9 mouse cellular contexts compared by ENCODE assay signal in genomic region chr5:70842192-70843095, GRCm38 (mm10). TPM values are rescaled to one million over a fixed set of nuclear protein-coding genes. Genes with fewer than 3 reads are reported as not detected.
DNase-seq lines count a peak whose midpoint lies in the region; ATAC-seq and TF ChIP-seq lines count a peak whose summit lies in the region.
"Had no signal": no experiment of that assay in that cellular context is flagged by ENCODE, and none has a peak within 500 bp of the region (broad histone marks: within the 10 kb centered on the region; RNA-seq: fewer than 3 reads in every experiment).

Gene Gabrg1 (minus strand): TSS chr5:70842617.

- peak; percentile 90 for ATAC-seq in forebrain, embryonic 12.5 days (ENCODE audit: low FRiP score)
- ATAC-seq in midbrain, embryonic 15.5 days (replicated peaks), result peak; percentile 96

- H3K4me3 ChIP-seq in gastrocnemius, adult 2 months, result peak within 1 kb of the TSS; percentile 19
- peak within 1 kb of the TSS; percentile 43 for H3K4me3 ChIP-seq in forebrain, embryonic 12.5 days (replicated peaks)
- peak within 1 kb of the TSS; percentile 47 for H3K4me3 ChIP-seq in midbrain, embryonic 15.5 days

- no peak for TF ChIP-seq CTCF in gastrocnemius, adult 2 months (IDR thresholded peaks at IDR 0.05)

- H3K4me2 ChIP-seq in forebrain, embryonic 12.5 days, result peak within 1 kb of the TSS; percentile 75
- H3K4me2 ChIP-seq in midbrain, embryonic 15.5 days, result peak within 1 kb of the TSS; percentile 64

- DNase-seq in gastrocnemius, adult 2 months, result no peak
- no peak for DNase-seq in gastrocnemius, postnatal 10 days
- DNase-seq in brain, adult 2 months (ENCODE audit: low read depth, low spot score), result peak; percentile 91
- peak; percentile 56 to 67 for DNase-seq in layer of hippocampus, adult 8-10 months (ENCODE audit: low spot score in 2 of 2)
- no peak for DNase-seq in gastrocnemius, postnatal 4 days (ENCODE audit: low spot score in 2 of 2)
- no peak for DNase-seq in spleen, adult 18-20 months

- H3K9ac ChIP-seq in forebrain, embryonic 12.5 days, result peak within 1 kb of the TSS; percentile 36
- H3K9ac ChIP-seq in midbrain, embryonic 15.5 days, result peak within 1 kb of the TSS; percentile 40

- no peak within 1 kb of the TSS for H3K27ac ChIP-seq in gastrocnemius, adult 2 months
- H3K27ac ChIP-seq in forebrain, embryonic 12.5 days, result peak within 1 kb of the TSS; percentile 56
- H3K27ac ChIP-seq in midbrain, embryonic 15.5 days, result peak within 1 kb of the TSS; percentile 90

- H3K4me1 ChIP-seq in forebrain, embryonic 12.5 days, result peaks cover 7% of the 10 kb centered on the region
- no peaks in the 10 kb centered on the region for H3K4me1 ChIP-seq in midbrain, embryonic 15.5 days

- H3K9me3 ChIP-seq in forebrain, embryonic 12.5 days, result no peaks in the 10 kb centered on the region
- H3K9me3 ChIP-seq in midbrain, embryonic 15.5 days, result no peaks in the 10 kb centered on the region

- intact Hi-C loops in gastrocnemius, adult 2 months (cut with DNase I), result no loop called here

- H3K36me3 ChIP-seq in forebrain, embryonic 12.5 days (replicated peaks), result no peaks in the 10 kb centered on the region
- H3K36me3 ChIP-seq in midbrain, embryonic 15.5 days (replicated peaks), result no peaks in the 10 kb centered on the region

- WGBS in forebrain, embryonic 12.5 days, result 2% methylated on average over 19 of the region's 19 CpGs
- WGBS in midbrain, embryonic 15.5 days, result under 1% methylated on average over 19 of the region's 19 CpGs

- H3K27me3 ChIP-seq in forebrain, embryonic 12.5 days, result no peaks in the 10 kb centered on the region
- no peaks in the 10 kb centered on the region for H3K27me3 ChIP-seq in midbrain, embryonic 15.5 days (replicated peaks)

RNA-seq across cellular contexts. Expression of gene Gabrg1, which starts in this region (rescaled TPM):
- under 1 TPM in 1 of 2 experiments, not detected in 1; 0.11 TPM for total RNA-seq in gastrocnemius, adult 2 months (2021)
- total RNA-seq in gastrocnemius, postnatal 10 days (2021), result not detected
- polyA plus RNA-seq in forebrain, embryonic 12.5 days (2016; fragmentation: Nextera tagmentation; extraction: Ambion mirVana), result 1.6 and 2.1 TPM in 2 replicates
- total RNA-seq in layer of hippocampus, adult 8-10 months (2022), result 10 to 100 TPM; 13.5 to 16.4 (median 15.2) TPM
- polyA plus RNA-seq in midbrain, embryonic 15.5 days (2015; fragmentation: Nextera tagmentation; extraction: Ambion mirVana), result 14.5 and 17.4 TPM in 2 replicates
- not detected for total RNA-seq in gastrocnemius, postnatal 4 days (2021)
- polyA plus RNA-seq: gonadal fat pad, adult 2 months had no signal

Comparison
In these comparisons a context has a peak if more than half of its experiments do, and no peak if none do; other contexts are left out.
1. RNA of gene Gabrg1 (total RNA-seq): 13.5 to 16.4 TPM in layer of hippocampus, adult 8-10 months; 0.11 TPM in gastrocnemius, adult 2 months, not detected in gastrocnemius, postnatal 4 days and not detected in gastrocnemius, postnatal 10 days; every median in the first group is over 10 times any median in the second.
2. DNase-seq: peak in brain, adult 2 months (single experiment) and layer of hippocampus, adult 8-10 months (2 of 2); none in gastrocnemius, adult 2 months (single experiment), gastrocnemius, postnatal 10 days (single experiment), gastrocnemius, postnatal 4 days (0 of 2) and spleen, adult 18-20 months (0 of 2).
3. Peak in every context shown above with its lines, with median percentiles within 50 percentile points of each other: H3K4me3 ChIP-seq.